Mouse (Mus musculus) G1E (cell line): ENCODE results near the gene Gm9922.

Experiments
- CTCF ChIP-seq: IDR thresholded peaks from 2 replicates; pipeline ENCODE4 v1.5.1; 2012; ENCODE audit warnings: low read depth, low read length, inconsistent platforms, mixed read lengths
- GATA1 ChIP-seq: IDR thresholded peaks from 2 replicates; pipeline ENCODE4 v1.6.1; 2012; ENCODE audit warnings: borderline replicate concordance, low read length, inconsistent platforms, mixed read lengths
- POLR2AphosphoS5 ChIP-seq: IDR thresholded peaks from 2 replicates; pipeline ENCODE4 v1.6.1; 2012; ENCODE audit warnings: low read depth, low read length, inconsistent platforms; ENCODE audit not compliant: insufficient replicate concordance
- TAL1 ChIP-seq: conservative IDR thresholded peaks from 2 replicates; pipeline ENCODE4 v1.6.1; 2012; ENCODE audit warnings: low read depth, low read length, inconsistent platforms, mixed read lengths

GRCm38 (mm10) chr14:101714414-101714813 is 15.2 kb downstream of the Gm9922 start:
- no peak for TF ChIP-seq CTCF
- no peak for TF ChIP-seq POLR2AphosphoS5
- no peak for TF ChIP-seq GATA1
- TF ChIP-seq TAL1, result no peak
